30 mouse cellular contexts compared by ENCODE assay signal in the genomic region with DNA sequence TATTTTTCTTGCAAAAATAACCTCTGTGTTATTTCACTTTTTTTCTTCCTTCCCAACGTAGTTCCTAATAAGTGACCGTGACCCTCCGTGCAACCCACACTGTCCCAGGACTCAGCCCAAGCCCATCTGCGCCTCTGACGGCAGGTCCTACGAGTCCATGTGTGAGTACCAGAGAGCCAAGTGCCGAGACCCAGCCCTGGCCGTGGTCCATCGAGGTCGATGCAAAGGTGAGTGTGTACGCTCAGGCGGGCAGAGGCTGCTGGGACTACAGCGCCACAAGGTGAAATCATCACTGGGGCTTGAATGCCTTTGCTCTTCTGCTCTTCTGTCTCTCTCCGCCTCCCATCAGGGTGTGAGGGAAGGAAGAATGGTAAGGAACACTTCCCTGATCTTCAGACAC.
A peak's percentile ranks its signal among the peaks of the same experiment; 100 is the strongest.
DNase-seq lines count a peak whose midpoint lies in the region; ATAC-seq and TF ChIP-seq lines count a peak whose summit lies in the region.
"Had no signal": no experiment of that assay in that cellular context is flagged by ENCODE, and none has a peak within 500 bp of the region (broad histone marks: within the 10 kb centered on the region; RNA-seq: fewer than 3 reads in every experiment).

No protein-coding gene starts in this region.

- no peaks in the 10 kb centered on the region for H3K9me3 ChIP-seq in heart, embryonic 10.5 days
- no peaks in the 10 kb centered on the region for H3K9me3 ChIP-seq in liver, postnatal 0 days (ENCODE audit: low read length)
- no peaks in the 10 kb centered on the region for H3K9me3 ChIP-seq in liver, embryonic 11.5 days (ENCODE audit: control insufficient read depth, low read length)
- no peaks in the 10 kb centered on the region for H3K9me3 ChIP-seq in midbrain, embryonic 11.5 days (ENCODE audit: control insufficient read depth, low read length)
- no peaks in the 10 kb centered on the region for H3K9me3 ChIP-seq in midbrain, embryonic 13.5 days
- H3K9me3 ChIP-seq: embryonic facial prominence, embryonic 10.5 days; embryonic facial prominence, embryonic 13.5 days; G1E; heart, embryonic 13.5 days; hindbrain, embryonic 12.5 days; intestine, embryonic 15.5 days had no signal

- H3K4me2 ChIP-seq in liver, postnatal 0 days (ENCODE audit: low read depth, low read length), result no peak overlapping the region
- H3K4me2 ChIP-seq in liver, embryonic 11.5 days, result no peak overlapping the region
- no peak overlapping the region for H3K4me2 ChIP-seq in midbrain, embryonic 11.5 days
- no peak overlapping the region for H3K4me2 ChIP-seq in midbrain, embryonic 13.5 days (replicated peaks)
- H3K4me2 ChIP-seq: embryonic facial prominence, embryonic 13.5 days; heart, embryonic 13.5 days; hindbrain, embryonic 12.5 days; intestine, embryonic 15.5 days had no signal

- no peak overlapping the region for H3K27ac ChIP-seq in heart, embryonic 10.5 days
- H3K27ac ChIP-seq in liver, postnatal 0 days (ENCODE audit: low read depth), result no peak overlapping the region
- H3K27ac ChIP-seq in liver, embryonic 11.5 days (ENCODE audit: low read depth, low read length), result no peak overlapping the region
- H3K27ac ChIP-seq in midbrain, embryonic 11.5 days (ENCODE audit: low read depth, low read length), result no peak overlapping the region
- H3K27ac ChIP-seq in midbrain, embryonic 13.5 days, result no peak overlapping the region
- H3K27ac ChIP-seq: embryonic facial prominence, embryonic 10.5 days; embryonic facial prominence, embryonic 13.5 days; gastrocnemius, adult 2 months; heart, embryonic 13.5 days; hindbrain, embryonic 12.5 days; intestine, embryonic 15.5 days had no signal

- ATAC-seq in liver, postnatal 0 days, result no peak
- ATAC-seq in liver, embryonic 11.5 days (replicated peaks; ENCODE audit: low FRiP score), result no peak
- no peak for ATAC-seq in midbrain, embryonic 11.5 days (ENCODE audit: low FRiP score)
- ATAC-seq in midbrain, embryonic 13.5 days, result no peak
- ATAC-seq: forebrain, embryonic 14.5 days; forebrain, postnatal 0 days; hindbrain, embryonic 16.5 days; intestine, embryonic 15.5 days; Patski had no signal

- H3K27me3 ChIP-seq in heart, embryonic 10.5 days (ENCODE audit: insufficient read depth, poor library complexity, severe bottlenecking), result no peaks in the 10 kb centered on the region
- H3K27me3 ChIP-seq in liver, postnatal 0 days (ENCODE audit: insufficient read depth, low read length), result no peaks in the 10 kb centered on the region
- no peaks in the 10 kb centered on the region for H3K27me3 ChIP-seq in liver, embryonic 11.5 days (replicated peaks; ENCODE audit: control insufficient read depth, insufficient read depth, low read length)
- H3K27me3 ChIP-seq in midbrain, embryonic 11.5 days (ENCODE audit: control insufficient read depth, insufficient read depth, low read length), result no peaks in the 10 kb centered on the region
- H3K27me3 ChIP-seq in midbrain, embryonic 13.5 days, result no peaks in the 10 kb centered on the region
- H3K27me3 ChIP-seq: CH12.LX; embryonic facial prominence, embryonic 13.5 days; heart, embryonic 13.5 days; hindbrain, embryonic 12.5 days; intestine, embryonic 15.5 days had no signal

- peaks cover 15% of the 10 kb centered on the region for H3K4me1 ChIP-seq in heart, embryonic 10.5 days
- H3K4me1 ChIP-seq in liver, postnatal 0 days (ENCODE audit: insufficient read depth), result peaks cover 8% of the 10 kb centered on the region; the same call in 1 of the 2 replicates
- H3K4me1 ChIP-seq in liver, embryonic 11.5 days (replicated peaks; ENCODE audit: control insufficient read depth, insufficient read depth, low read length), result peaks cover 7% of the 10 kb centered on the region
- peaks cover 10% of the 10 kb centered on the region for H3K4me1 ChIP-seq in midbrain, embryonic 11.5 days (ENCODE audit: control insufficient read depth, insufficient read depth, low read length)
- H3K4me1 ChIP-seq in midbrain, embryonic 13.5 days (replicated peaks), result peaks cover 21% of the 10 kb centered on the region

- no peak for TF ChIP-seq CTCF in liver, postnatal 0 days (IDR thresholded peaks at IDR 0.05; ENCODE audit: low read depth)

- TF ChIP-seq EP300 in liver, postnatal 0 days (IDR thresholded peaks at IDR 0.05; ENCODE audit: low read depth), result no peak

- no peak overlapping the region for H3K9ac ChIP-seq in liver, postnatal 0 days (replicated peaks)
- no peak overlapping the region for H3K9ac ChIP-seq in liver, embryonic 11.5 days (ENCODE audit: low read depth, low read length)
- no peak overlapping the region for H3K9ac ChIP-seq in midbrain, embryonic 11.5 days (ENCODE audit: low read length)
- no peak overlapping the region for H3K9ac ChIP-seq in midbrain, embryonic 13.5 days (replicated peaks)
- H3K9ac ChIP-seq: embryonic facial prominence, embryonic 13.5 days; forebrain, postnatal 0 days; heart, embryonic 13.5 days; hindbrain, embryonic 12.5 days; intestine, embryonic 15.5 days had no signal

- WGBS in heart, embryonic 10.5 days, result 89% methylated on average over 14 of the region's 14 CpGs
- WGBS in liver, postnatal 0 days (ENCODE audit: insufficient replicate concordance), result 70% methylated on average over 14 of the region's 14 CpGs
- WGBS in liver, embryonic 11.5 days, result 82% methylated on average over 14 of the region's 14 CpGs
- 91% methylated on average over 14 of the region's 14 CpGs for WGBS in midbrain, embryonic 11.5 days
- 93% methylated on average over 14 of the region's 14 CpGs for WGBS in midbrain, embryonic 13.5 days

- DNase-seq in cerebellum, postnatal 10 days, result peak; percentile 74 to 81
- DNase-seq in cerebellum, adult 8-10 months, result no peak
- DNase-seq in heart, adult 11 months, result peak; percentile 51
- no peak for DNase-seq in heart, embryonic 10.5 days (ENCODE audit: low spot score)
- DNase-seq in liver, postnatal 0 days, result peak; percentile 33
- no peak for DNase-seq in liver, embryonic 11.5 days (ENCODE audit: low spot score)
- peak; percentile 19 for DNase-seq in midbrain, embryonic 11.5 days (ENCODE audit: low spot score, missing footprints)
- DNase-seq: adrenal gland, postnatal 14 days; B cell, adult 2 months; cerebellum, adult 11 months; cerebellum, adult 2 months; embryo, embryonic 11 days; forebrain, postnatal 0 days; gastrocnemius, adult 2 months; gastrocnemius, postnatal 14 days; heart, adult 18-20 months; heart, postnatal 14 days; heart, postnatal 4 days had no signal

- no peaks in the 10 kb centered on the region for H3K36me3 ChIP-seq in heart, embryonic 10.5 days
- H3K36me3 ChIP-seq in liver, postnatal 0 days (replicated peaks; ENCODE audit: insufficient read depth, low read length), result no peaks in the 10 kb centered on the region; the same call in 1 of the 2 replicates
- H3K36me3 ChIP-seq in liver, embryonic 11.5 days (ENCODE audit: control insufficient read depth, insufficient read depth, low read length), result no peaks in the 10 kb centered on the region
- H3K36me3 ChIP-seq in midbrain, embryonic 11.5 days (ENCODE audit: control insufficient read depth, insufficient read depth, low read length), result no peaks in the 10 kb centered on the region
- H3K36me3 ChIP-seq in midbrain, embryonic 13.5 days, result peaks cover 3% of the 10 kb centered on the region; the same call in 1 of the 2 replicates
- H3K36me3 ChIP-seq: embryonic facial prominence, embryonic 13.5 days; heart, embryonic 13.5 days; hindbrain, embryonic 12.5 days; intestine, embryonic 15.5 days had no signal

- no peak overlapping the region for H3K4me3 ChIP-seq in heart, embryonic 10.5 days
- H3K4me3 ChIP-seq in liver, postnatal 0 days (ENCODE audit: low read depth, low read length), result no peak overlapping the region
- H3K4me3 ChIP-seq in liver, embryonic 11.5 days (ENCODE audit: low read depth, low read length), result no peak overlapping the region
- no peak overlapping the region for H3K4me3 ChIP-seq in midbrain, embryonic 11.5 days (ENCODE audit: low read depth, low read length)
- no peak overlapping the region for H3K4me3 ChIP-seq in midbrain, embryonic 13.5 days (replicated peaks)
- H3K4me3 ChIP-seq: embryonic facial prominence, embryonic 10.5 days; embryonic facial prominence, embryonic 13.5 days; erythroblast, embryonic 14.5 days; gastrocnemius, adult 2 months; heart, embryonic 13.5 days; hindbrain, embryonic 12.5 days; intestine, embryonic 15.5 days had no signal

Comparison
In these comparisons a context has a peak if more than half of its experiments do, and no peak if none do; other contexts are left out.
1. DNase-seq: peak in cerebellum, postnatal 10 days (2 of 2), heart, adult 11 months (single experiment), liver, postnatal 0 days (single experiment) and midbrain, embryonic 11.5 days (single experiment); none in cerebellum, adult 8-10 months (single experiment), heart, embryonic 10.5 days (single experiment) and liver, embryonic 11.5 days (single experiment).